Mouse (Mus musculus) c-Kit-positive CD71-positive TER-119-positive erythroid progenitor cells, embryonic 14.5 days (primary cell): ENCODE results near the gene Epx.

Source experiments
- DNase-seq: peaks from one replicate; pipeline ENCODE4 v3.0.0-alpha.2; 2013; ENCODE audit warnings: low spot score

The Epx gene

DNA sequence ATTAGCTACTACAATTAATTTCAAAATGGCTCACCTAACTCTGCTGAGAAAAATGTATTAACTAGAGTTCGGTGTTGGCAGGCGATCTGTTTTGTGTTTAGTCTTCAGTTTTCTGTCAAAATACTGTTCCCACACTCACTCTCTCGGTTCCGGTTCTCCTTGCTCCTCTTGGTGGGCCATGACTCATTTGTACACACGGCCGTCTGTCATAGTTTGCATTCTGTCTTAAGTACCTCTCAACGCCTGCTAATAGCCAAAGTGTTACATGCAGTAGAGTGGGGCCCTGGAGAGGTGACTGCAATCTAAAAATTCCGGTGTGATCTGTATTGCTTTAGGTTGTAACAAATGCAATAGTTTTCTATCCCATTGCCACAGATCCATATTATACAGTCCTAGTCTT, 34.7 kb downstream of the Epx start:
- DNase-seq = no peak

DNA sequence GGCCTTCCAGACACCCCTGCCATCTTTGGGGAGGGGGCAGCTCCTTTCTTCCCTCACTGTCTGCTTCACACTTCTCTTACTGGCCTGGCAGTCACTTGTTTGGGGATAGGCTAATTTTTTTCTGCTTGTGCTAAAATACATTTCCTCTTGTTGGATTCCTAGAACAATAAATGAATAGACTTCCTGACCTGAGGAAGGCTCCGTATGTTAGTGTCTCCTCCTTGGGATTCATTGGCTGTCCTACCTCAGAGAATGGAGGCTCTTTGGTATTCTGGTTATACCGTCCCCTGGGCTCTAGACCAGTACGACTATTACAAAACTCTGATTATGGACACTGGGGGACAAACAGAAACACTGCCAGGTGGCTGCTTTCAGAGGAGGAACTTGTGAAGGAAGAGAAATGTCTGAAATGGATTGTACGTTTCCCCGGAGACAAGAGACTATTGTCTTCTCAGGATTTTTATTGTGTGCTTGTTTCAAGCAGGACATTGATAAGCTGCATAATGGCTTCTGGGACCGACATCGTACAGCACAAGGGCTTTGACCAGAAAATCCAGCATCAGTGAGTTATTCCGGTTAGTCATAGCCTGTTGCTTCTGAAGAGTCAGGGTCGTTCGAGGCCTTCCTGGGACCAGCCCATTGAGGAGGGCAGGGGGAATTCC, 47.0 kb downstream of the Epx start, which contains the start of gene Lpo:
Gene Lpo, minus strand, starts transcription at position 51 of the 662 bp plus-strand sequence.
- DNase-seq = no peak

GRCm38 (mm10) chr11:87821502-87821901, 53.8 kb downstream of the Epx start:
- DNase-seq = no peak

- no peak for DNase-seq
Measured at GRCm38 (mm10) chr11:87817443-87817773, 57.9 kb downstream of the Epx start.

DNA sequence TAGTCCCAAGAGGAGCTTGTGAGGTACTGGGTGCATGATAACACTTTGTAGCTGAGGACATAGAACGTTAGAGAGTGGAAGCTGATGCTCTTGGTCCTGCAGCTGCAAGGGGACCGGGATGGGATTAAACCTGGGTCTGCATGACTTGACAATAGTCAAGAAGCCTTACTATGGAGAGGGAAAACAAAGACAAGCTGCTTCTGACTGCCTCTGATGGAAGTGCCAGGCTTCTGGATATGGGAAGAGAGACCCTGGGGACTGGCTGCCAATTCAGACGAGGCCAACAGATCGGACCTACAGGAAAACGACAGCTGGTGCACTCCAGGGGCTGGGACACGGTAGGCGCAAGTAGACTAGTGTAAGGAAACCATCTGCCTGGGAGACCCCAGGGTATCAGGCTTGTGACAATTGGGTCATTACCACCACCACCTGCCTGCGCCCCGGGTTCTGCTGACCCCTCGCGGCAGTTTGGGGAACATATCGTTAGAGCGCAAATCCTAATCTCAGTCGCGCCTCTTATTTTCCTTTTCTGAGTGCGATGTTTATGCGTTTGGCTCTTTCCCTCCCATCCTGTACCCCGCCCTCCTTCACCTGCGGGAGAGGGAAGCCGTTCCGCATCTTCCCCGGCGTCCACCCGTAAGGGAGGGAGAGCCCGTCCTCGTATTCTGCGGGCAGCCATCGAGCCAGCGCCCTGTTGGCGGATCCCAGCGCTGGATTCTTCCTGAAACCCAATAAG, 58.5 kb downstream of the Epx start:
- no peak for DNase-seq

DNA sequence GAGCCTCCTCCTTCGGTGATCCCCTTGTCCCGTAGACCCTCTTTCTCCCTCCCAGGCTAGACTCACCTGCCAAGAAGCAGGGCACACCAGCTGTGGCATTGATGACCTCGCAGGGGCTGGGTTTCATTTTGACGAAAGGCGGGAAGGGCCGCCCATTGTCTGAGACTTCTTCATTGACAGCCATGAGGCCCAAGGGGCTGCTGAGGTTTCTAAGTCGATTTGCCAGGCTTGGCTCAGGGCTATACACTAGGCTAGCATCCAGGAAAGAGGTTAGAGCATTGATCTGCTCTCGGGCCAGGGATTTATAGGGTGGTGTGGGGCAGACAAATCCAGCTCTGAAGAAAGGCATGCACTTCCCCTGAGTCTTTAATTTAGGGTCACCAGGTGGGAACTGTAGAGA, 60.5 kb downstream of the Epx start:
- DNase-seq = no peak
